Mouse (Mus musculus) liver, embryonic 16.5 days (tissue): Measurements from ENCODE around the gene Daglb. TPM values are rescaled to one million over a fixed set of nuclear protein-coding genes. Genes with fewer than 3 reads are reported as not detected.

Experiments used
- ATAC-seq: fragments of 200-750 bp; cut with Nextera tagmentation; 2 replicates; pipeline ENCODE4 v1.8.0; 2017; ENCODE audit warnings: low read depth, mild to moderate bottlenecking, moderate number of reproducible peaks, moderate library complexity
- H3K27ac ChIP-seq: fragments of 300-500 bp; sonication (generic); 2 replicates; pipeline ENCODE4 v1.5.1; 2014; ENCODE audit warnings: mild to moderate bottlenecking, low read length
- H3K27me3 ChIP-seq: fragments of 300-500 bp; sonication (generic); 2 replicates; pipeline ENCODE4 v1.6.1; 2014; ENCODE audit warnings: low read depth, low read length, mixed read lengths; ENCODE audit not compliant: control insufficient read depth, insufficient read depth
- H3K36me3 ChIP-seq: fragments of 300-500 bp; sonication (generic); 2 replicates; pipeline ENCODE4 v1.6.1; 2014; ENCODE audit warnings: mild to moderate bottlenecking; ENCODE audit not compliant: control insufficient read depth, insufficient read depth
- H3K4me1 ChIP-seq: fragments of 300-500 bp; sonication (generic); 2 replicates; pipeline ENCODE4 v1.6.1; 2014; ENCODE audit warnings: low read depth, low read length, mixed read lengths; ENCODE audit not compliant: control insufficient read depth
- H3K4me2 ChIP-seq: fragments of 300-500 bp; sonication (generic); 2 replicates; pipeline ENCODE4 v1.6.1; 2014; ENCODE audit warnings: low read depth, low read length, mixed read lengths
- H3K4me3 ChIP-seq: fragments of 300-500 bp; sonication (generic); 2 replicates; pipeline ENCODE4 v1.5.1; 2014; ENCODE audit warnings: low read depth, mild to moderate bottlenecking, low read length
- H3K9ac ChIP-seq: fragments of 300-500 bp; sonication (generic); 2 replicates; pipeline ENCODE4 v1.6.1; 2014; ENCODE audit warnings: low read depth, low read length
- H3K9me3 ChIP-seq: fragments of 300-500 bp; sonication (generic); replicated peaks from 2 replicates; pipeline ENCODE4 v1.6.1; 2016; ENCODE audit warnings: low read length; ENCODE audit not compliant: control insufficient read depth
- WGBS: fragments of 180-500 bp; shearing (Covaris S2); extraction: QIAGEN DNeasy Blood & Tissue Kit; methylation state at CpG from one replicate; pipeline ENCODE4 v1.1.7; 2014; ENCODE audit not compliant: insufficient replicate concordance; 5-methylcytosine and 5-hydroxymethylcytosine counted together
- polyA plus RNA-seq: library from polyadenylated mRNA; unstranded; fragments of >200 nt; fragmentation: Nextera tagmentation; extraction: Ambion mirVana; gene quantifications from 2 replicates; pipeline ENCODE4 v1.2.1, GENCODE M21; 2015

Daglb gene
- polyA plus RNA-seq, 1 experiment from 2014 or later: 7.7 TPM

GRCm38 (mm10) chr5:143555233-143555632 lies 90.8 kb downstream of the Daglb start:
- Histone ChIP-seq H3K9ac (no peak overlapping the region), H3K4me2 (no peak overlapping the region), H3K27me3 (no peaks in the 10 kb centered on the region), H3K36me3 (no peaks in the 10 kb centered on the region; the same call in 1 of the 2 replicates), H3K27ac (no peak overlapping the region), H3K4me1 (peaks cover 20% of the 10 kb centered on the region), H3K4me3 (no peak overlapping the region), H3K9me3 (no peaks in the 10 kb centered on the region)
- 88% methylated on average over 6 of the region's 6 CpGs for WGBS
- ATAC-seq: no peak

Other genes with a start within 250 kb of the Daglb start
- not detected in 2 replicates for gene Spdye4a, start 237.7 kb upstream of the Daglb start, polyA plus RNA-seq
- 2.0 and 2.1 TPM in 2 replicates for gene Zfp12, start 229.4 kb upstream of the Daglb start, polyA plus RNA-seq
- gene Zfp316, start 194.6 kb upstream of the Daglb start, polyA plus RNA-seq: 0.12 and 0.26 TPM in 2 replicates
- not detected in 2 replicates for gene Zfp853, start 171.0 kb upstream of the Daglb start, polyA plus RNA-seq
- 16.6 and 16.8 TPM in 2 replicates for gene E130309D02Rik, start 149.2 kb upstream of the Daglb start, polyA plus RNA-seq
- 23.9 and 25.5 TPM in 2 replicates for gene Zdhhc4, start 135.3 kb upstream of the Daglb start, polyA plus RNA-seq
- gene Grid2ip, start 107.2 kb upstream of the Daglb start, polyA plus RNA-seq: not detected in 2 replicates
- gene Kdelr2, start 60.7 kb upstream of the Daglb start, polyA plus RNA-seq: 145 and 150 TPM in 2 replicates
- gene Rac1, start 63.5 kb downstream of the Daglb start, polyA plus RNA-seq: 104 and 135 TPM in 2 replicates
- gene Cyth3, start 157.9 kb downstream of the Daglb start, polyA plus RNA-seq: 34.7 and 35.9 TPM in 2 replicates